Mouse (Mus musculus) liver, postnatal 0 days (tissue): ENCODE results near the gene Plekho2.

Experiments
- CTCF ChIP-seq: sonication (generic); IDR thresholded peaks from 2 replicates; pipeline ENCODE4 v1.5.1; 2016; ENCODE audit warnings: antibody characterized with exemption, low read depth
- EP300 ChIP-seq: IDR thresholded peaks from 2 replicates; pipeline ENCODE4 v1.6.1; 2016; ENCODE audit warnings: antibody characterized with exemption, low read depth, mild to moderate bottlenecking

- TF ChIP-seq CTCF (no peak), EP300 (peak; percentile 77)
Measured at GRCm38 (mm10) chr9:65611969-65612486, 32.2 kb upstream of the Plekho2 start.
